Mouse (Mus musculus): Measurements from ENCODE around the gene Zfp871. TPM values are rescaled to one million over a fixed set of nuclear protein-coding genes. Genes with fewer than 3 reads are reported as not detected.

Gene Zfp871
- 27.0 and 30.8 TPM in 2 replicates for polyA plus RNA-seq (2015; fragmentation: Nextera tagmentation; extraction: Ambion mirVana)

DNA sequence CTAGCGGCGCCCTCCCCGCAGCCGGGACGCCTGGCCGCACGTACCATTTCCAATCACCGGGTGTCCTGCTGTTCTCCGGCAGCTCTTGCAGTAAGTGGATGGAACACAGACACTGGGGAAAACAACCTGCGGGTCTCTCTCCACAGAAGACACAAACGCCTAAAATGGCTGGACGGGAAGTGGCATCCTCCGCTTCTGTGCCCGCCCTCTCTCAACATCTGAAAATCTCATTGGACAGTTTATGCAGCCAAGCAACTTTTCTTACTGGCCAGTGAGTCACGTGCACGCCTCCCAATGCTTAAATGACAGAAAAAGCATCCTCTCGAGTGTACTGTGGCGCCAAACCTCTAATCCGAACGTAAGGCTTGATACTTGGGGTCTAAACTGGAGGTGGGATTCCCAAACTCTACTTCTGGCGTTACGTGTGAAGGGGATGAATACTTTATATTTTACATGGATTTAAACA, at the start of gene Zfp871:
TSS of gene Zfp871 (minus strand) at position 194 of the 466 bp plus-strand sequence.
- no peaks in the 10 kb centered on the region for H3K9me3 ChIP-seq (replicated peaks)
- H3K4me3 ChIP-seq (replicated peaks) = peak within 1 kb of the TSS; percentile 78
- peak within 1 kb of the TSS; percentile 95 for H3K27ac ChIP-seq (replicated peaks)
- peaks cover 17% of the 10 kb centered on the region for H3K36me3 ChIP-seq
- ATAC-seq (ENCODE audit: insufficient number of reproducible peaks, low FRiP score, low TSS enrichment, low read depth) = peak; percentile 97
- peaks cover 22% of the 10 kb centered on the region for H3K4me1 ChIP-seq
- peak within 1 kb of the TSS; percentile 59 for H3K4me2 ChIP-seq (replicated peaks)
- H3K9ac ChIP-seq = peak within 1 kb of the TSS; percentile 95
- no peaks in the 10 kb centered on the region for H3K27me3 ChIP-seq
- under 1% methylated on average over 22 of the region's 22 CpGs for WGBS

DNA sequence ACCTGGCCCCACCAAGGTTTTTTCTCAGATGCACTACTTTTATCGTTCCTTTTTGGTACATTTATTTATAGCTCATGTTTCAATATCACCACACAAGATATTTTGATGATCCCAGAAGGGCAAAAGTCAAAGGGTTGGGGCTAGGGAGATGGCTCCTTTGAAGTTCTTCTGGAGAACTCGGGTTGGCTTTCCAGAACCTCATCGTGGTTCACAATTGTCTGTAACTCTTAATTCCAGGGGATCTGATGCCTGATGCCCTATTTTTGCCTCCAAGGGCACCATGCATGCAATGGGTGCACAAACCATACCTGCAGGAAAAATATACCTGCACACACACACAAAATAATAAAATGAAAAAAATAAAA, 42.3 kb upstream of the Zfp871 start:
- H3K4me3 ChIP-seq (replicated peaks) = peak overlapping the region; percentile 78
- WGBS = 23% methylated on average over 3 of the region's 3 CpGs
- H3K27me3 ChIP-seq = no peaks in the 10 kb centered on the region
- no peak overlapping the region for H3K9ac ChIP-seq
- H3K27ac ChIP-seq (replicated peaks) = no peak overlapping the region
- peaks cover 16% of the 10 kb centered on the region for H3K36me3 ChIP-seq
- peaks cover 5% of the 10 kb centered on the region; the same call in 1 of the 2 replicates for H3K4me1 ChIP-seq
- no peak for ATAC-seq (ENCODE audit: insufficient number of reproducible peaks, low FRiP score, low TSS enrichment, low read depth)
- no peaks in the 10 kb centered on the region for H3K9me3 ChIP-seq (replicated peaks)
- H3K4me2 ChIP-seq (replicated peaks) = peak overlapping the region; percentile 53

DNA sequence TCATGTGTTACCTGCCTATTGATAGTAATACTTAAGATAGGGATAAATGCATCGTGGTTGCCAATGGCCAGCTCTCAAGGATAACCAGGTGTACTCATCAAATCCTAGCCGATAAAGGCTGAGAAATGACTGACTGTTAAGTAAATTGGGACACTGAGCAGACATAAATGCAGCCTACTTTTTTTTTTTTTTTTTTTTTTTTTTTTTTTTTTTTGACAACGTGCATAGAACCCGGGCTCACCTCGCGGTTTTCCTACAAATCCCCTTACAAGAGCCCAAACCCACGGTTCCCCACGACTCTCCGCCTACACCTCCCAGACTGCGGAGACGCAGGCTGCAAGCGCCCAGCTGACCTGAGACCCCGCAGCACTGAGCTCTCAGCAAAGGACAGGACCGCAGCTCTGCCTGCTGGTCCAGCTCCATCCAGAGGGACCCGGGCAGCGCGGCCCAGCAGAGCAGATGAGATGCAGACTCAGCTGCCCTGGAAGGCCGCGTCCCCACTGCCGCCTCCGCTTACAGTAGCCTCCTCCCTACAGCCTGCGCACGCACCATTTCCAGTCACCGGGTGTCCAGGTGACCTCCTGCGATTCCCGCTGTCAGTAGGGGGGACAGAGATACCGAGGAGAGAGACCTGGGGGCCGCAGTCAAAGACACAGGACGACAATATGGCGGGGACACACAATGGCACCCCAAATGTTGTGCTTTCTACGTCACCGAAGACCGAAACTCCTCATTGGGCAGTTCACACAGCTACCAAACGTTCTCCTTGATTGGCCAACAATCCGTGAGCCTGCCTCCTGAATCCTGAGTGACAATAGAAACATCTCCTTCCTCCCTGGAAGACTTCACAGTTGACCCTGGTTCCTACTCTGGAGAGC, 41.7 kb upstream of the Zfp871 start, which contains the start of gene Zfp799:
TSS of gene Zfp799 (minus strand) at position 722 of the 878 bp plus-strand sequence.
- H3K27ac ChIP-seq (replicated peaks) = peak within 1 kb of the TSS; percentile 55; the same call in 1 of the 2 replicates
- H3K9me3 ChIP-seq (replicated peaks) = no peaks in the 10 kb centered on the region
- no peaks in the 10 kb centered on the region for H3K27me3 ChIP-seq
- peak within 1 kb of the TSS; percentile 53 for H3K4me2 ChIP-seq (replicated peaks)
- H3K9ac ChIP-seq = peak within 1 kb of the TSS; percentile 96
- ATAC-seq (ENCODE audit: insufficient number of reproducible peaks, low FRiP score, low TSS enrichment, low read depth) = peak; percentile 96
- H3K4me3 ChIP-seq (replicated peaks) = peak within 1 kb of the TSS; percentile 78
- H3K4me1 ChIP-seq = peaks cover 5% of the 10 kb centered on the region; the same call in 1 of the 2 replicates
- peaks cover 22% of the 10 kb centered on the region for H3K36me3 ChIP-seq
- WGBS = 1% methylated on average over 35 of the region's 35 CpGs

DNA sequence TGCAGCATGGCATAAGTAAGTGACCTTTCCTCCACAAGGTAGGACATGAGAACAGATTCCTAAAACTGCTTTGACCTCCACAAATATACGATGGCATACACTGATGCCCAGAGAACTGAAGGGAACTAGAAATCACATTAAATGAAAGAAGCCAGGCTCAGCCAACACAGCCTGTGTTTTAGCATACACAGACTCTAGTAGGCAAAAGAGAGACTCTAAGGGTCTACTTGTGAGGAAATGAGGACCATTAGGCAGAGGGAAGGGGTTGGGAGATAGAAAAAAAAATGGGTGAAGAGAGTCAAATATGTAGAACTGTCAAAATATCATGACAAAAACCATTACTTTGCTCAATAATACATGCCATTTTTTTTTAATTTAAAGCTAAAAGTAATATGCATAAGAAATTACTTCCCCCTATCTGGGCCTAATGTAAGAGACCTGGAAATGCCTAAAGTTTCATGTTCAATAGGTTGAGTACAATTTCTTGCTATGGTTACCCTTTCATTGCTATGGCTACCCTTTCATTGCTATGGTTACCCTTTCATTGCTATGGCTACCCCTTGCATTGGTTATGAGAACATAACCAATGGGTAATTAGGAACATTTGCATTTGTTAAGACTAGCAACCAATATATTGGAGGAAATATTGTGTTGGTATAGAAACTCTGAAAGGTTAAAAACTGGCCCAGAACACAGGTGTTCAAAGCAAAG, 28.1 kb upstream of the Zfp871 start:
- no peak overlapping the region for H3K4me2 ChIP-seq (replicated peaks)
- H3K9me3 ChIP-seq (replicated peaks) = no peaks in the 10 kb centered on the region
- no peaks in the 10 kb centered on the region for H3K27me3 ChIP-seq
- no peaks in the 10 kb centered on the region for H3K4me1 ChIP-seq
- H3K4me3 ChIP-seq (replicated peaks) = no peak overlapping the region
- H3K36me3 ChIP-seq = peaks cover 36% of the 10 kb centered on the region
- 100% methylated on average over 1 of the region's 1 CpGs for WGBS
- no peak for ATAC-seq (ENCODE audit: insufficient number of reproducible peaks, low FRiP score, low TSS enrichment, low read depth)
- no peak overlapping the region for H3K9ac ChIP-seq
- H3K27ac ChIP-seq (replicated peaks) = no peak overlapping the region

DNA sequence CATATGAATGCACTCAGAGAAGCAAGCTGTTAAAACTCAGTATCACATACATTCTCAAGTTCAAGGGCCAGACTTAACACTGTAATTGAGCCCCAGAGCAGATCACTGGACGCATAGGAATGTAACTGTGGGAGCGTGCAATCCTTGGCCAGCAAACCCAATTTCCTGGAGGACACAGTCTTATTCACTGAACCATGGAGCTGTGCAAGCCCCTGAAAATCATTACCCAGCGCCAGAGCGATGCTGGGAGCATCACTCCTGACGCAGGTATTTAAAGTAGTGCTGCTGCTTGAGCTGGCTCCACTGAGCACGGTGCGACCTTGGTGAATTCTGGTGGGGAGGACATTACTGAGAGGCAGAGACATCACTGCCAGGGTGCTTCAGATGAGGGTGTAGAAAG, 26.0 kb upstream of the Zfp871 start:
- H3K9ac ChIP-seq = no peak overlapping the region
- H3K27me3 ChIP-seq = no peaks in the 10 kb centered on the region
- H3K4me2 ChIP-seq (replicated peaks) = no peak overlapping the region
- H3K27ac ChIP-seq (replicated peaks) = no peak overlapping the region
- peaks cover 4% of the 10 kb centered on the region; the same call in 1 of the 2 replicates for H3K4me1 ChIP-seq
- H3K4me3 ChIP-seq (replicated peaks) = no peak overlapping the region
- no peaks in the 10 kb centered on the region for H3K9me3 ChIP-seq (replicated peaks)
- no peak for ATAC-seq (ENCODE audit: insufficient number of reproducible peaks, low FRiP score, low TSS enrichment, low read depth)
- H3K36me3 ChIP-seq = peaks cover 19% of the 10 kb centered on the region
- 74% methylated on average over 7 of the region's 7 CpGs for WGBS

DNA sequence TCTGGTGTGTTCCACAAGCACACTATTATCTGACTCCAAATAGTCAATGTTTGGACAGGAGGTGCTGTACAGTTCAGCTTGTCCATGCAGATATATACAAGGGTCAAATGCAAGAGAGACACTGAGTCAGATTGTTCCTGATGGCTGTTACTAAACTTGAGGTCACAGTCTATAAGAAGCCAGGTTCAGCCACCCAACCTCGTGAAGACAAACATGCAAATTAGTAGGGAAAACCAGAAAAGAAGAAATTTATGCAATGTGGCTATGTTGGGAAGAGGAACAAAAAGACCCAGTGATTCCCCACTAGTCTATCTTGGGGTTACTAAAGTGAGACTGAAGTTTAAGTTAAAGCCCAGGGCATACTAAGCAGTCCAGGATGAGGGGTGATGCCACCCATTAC, 22.6 kb upstream of the Zfp871 start:
- Histone ChIP-seq H3K9ac (no peak overlapping the region), H3K27me3 (no peaks in the 10 kb centered on the region), H3K27ac (replicated peaks) (no peak overlapping the region), H3K9me3 (replicated peaks) (no peaks in the 10 kb centered on the region), H3K36me3 (peaks cover 4% of the 10 kb centered on the region; the same call in 1 of the 2 replicates), H3K4me1 (peaks cover 9% of the 10 kb centered on the region; the same call in 1 of the 2 replicates), H3K4me2 (replicated peaks) (no peak overlapping the region), H3K4me3 (replicated peaks) (no peak overlapping the region)
- ATAC-seq (ENCODE audit: insufficient number of reproducible peaks, low FRiP score, low TSS enrichment, low read depth) = no peak
- 47% methylated on average over 1 of the region's 1 CpGs for WGBS

DNA sequence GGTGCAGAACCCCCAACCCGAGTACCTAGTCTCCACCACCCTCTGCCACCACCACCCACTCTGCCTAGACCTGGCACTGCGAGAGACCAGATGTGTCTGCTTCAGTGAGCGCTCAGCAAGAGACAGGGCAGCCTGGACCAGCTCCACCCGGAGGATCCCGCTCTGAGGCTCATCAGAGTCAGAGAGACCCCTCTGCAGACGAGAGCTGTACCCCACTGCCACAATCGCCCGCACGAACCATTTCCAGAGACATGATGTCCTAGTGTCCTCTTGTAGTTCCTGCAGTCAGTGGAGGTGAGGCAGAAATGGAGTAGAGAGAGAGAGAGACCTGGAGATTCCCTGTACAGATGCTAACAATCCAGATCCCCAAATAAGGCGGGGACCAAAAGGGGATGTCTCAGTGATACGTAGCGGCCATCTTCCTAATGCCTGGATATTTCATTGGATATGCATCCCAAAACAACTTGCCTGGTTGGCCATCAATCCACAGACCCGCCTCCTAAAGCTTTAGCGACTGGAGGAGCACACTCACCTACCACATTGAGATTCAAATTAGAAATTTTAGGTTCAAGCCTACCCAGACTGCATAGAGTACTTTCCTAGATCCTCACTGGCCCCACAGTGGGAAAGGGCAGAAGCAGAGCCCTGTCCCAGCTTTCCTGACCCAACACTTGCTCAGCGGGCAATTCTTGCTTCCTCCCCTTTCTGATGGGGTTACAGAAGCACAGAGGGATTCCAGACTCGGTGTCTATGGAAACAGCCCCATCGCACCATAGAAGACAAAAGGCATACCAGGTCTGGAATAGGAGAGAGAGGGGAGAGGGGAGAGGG, 21.7 kb upstream of the Zfp871 start, which contains the start of gene Zfp811:
TSS of gene Zfp811 (minus strand) at position 388 of the 831 bp plus-strand sequence.
- H3K36me3 ChIP-seq = peaks cover under 1% of the 10 kb centered on the region; the same call in 1 of the 2 replicates
- no peaks in the 10 kb centered on the region for H3K9me3 ChIP-seq (replicated peaks)
- H3K4me1 ChIP-seq = peaks cover 9% of the 10 kb centered on the region; the same call in 1 of the 2 replicates
- H3K4me2 ChIP-seq (replicated peaks) = peak within 1 kb of the TSS; percentile 69
- WGBS = 2% methylated on average over 17 of the region's 17 CpGs
- ATAC-seq (ENCODE audit: insufficient number of reproducible peaks, low FRiP score, low TSS enrichment, low read depth) = peak; percentile 88
- H3K9ac ChIP-seq = peak within 1 kb of the TSS; percentile 33
- H3K27me3 ChIP-seq = no peaks in the 10 kb centered on the region
- peak within 1 kb of the TSS; percentile 55 for H3K4me3 ChIP-seq (replicated peaks)
- H3K27ac ChIP-seq (replicated peaks) = peak within 1 kb of the TSS; percentile 51

DNA sequence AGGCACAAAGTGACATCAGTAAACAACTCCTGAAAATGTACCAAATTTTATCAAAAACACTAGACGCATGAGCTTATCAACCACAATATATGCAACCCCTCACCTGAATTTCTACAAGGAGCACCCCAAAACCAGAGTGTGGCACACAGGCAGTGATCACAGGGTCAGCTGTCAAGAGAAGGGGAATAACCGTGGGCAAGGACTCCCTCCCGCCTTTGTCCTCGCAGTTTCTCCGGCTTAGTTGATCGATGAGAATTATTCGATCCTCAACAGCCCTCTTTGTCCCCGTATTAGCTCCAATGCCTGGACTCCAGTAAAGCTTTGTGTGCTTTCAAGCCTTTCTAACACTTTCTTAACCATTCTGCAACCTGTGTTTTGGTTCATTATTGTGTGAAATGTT, 20.8 kb upstream of the Zfp871 start:
- Histone ChIP-seq H3K4me3 (replicated peaks) (peak overlapping the region; percentile 55), H3K4me1 (peaks cover 9% of the 10 kb centered on the region; the same call in 1 of the 2 replicates), H3K9ac (peak overlapping the region; percentile 33; the same call in 1 of the 2 replicates), H3K27me3 (no peaks in the 10 kb centered on the region), H3K36me3 (no peaks in the 10 kb centered on the region), H3K4me2 (replicated peaks) (peak overlapping the region; percentile 69), H3K27ac (replicated peaks) (no peak overlapping the region), H3K9me3 (replicated peaks) (no peaks in the 10 kb centered on the region)
- no peak for ATAC-seq (ENCODE audit: insufficient number of reproducible peaks, low FRiP score, low TSS enrichment, low read depth)
- 6% methylated on average over 8 of the region's 8 CpGs for WGBS

DNA sequence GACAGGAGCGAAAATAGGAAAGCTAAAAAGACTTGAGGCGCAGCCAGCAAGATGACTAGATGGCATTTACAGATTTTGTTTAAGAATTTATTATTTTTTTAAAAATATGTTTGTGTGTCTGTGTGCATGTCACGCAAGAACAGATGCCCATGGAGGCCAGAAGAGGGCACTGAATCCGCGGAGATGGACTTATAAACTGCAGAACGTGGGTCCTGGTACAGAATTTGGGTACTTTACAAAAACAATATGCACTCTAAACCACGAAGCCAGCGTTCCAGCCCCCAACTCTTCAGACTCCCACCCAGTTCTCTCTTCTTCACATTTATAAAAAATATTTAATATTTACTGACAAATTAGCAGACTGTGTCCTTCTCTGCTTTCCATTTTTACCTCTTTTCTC, 1.2 kb upstream of the Zfp871 start:
- H3K4me2 ChIP-seq (replicated peaks) = no peak overlapping the region
- H3K9me3 ChIP-seq (replicated peaks) = no peaks in the 10 kb centered on the region
- 75% methylated on average over 8 of the region's 8 CpGs for WGBS
- peaks cover 6% of the 10 kb centered on the region for H3K36me3 ChIP-seq
- H3K9ac ChIP-seq = no peak overlapping the region
- no peak overlapping the region for H3K27ac ChIP-seq (replicated peaks)
- H3K4me3 ChIP-seq (replicated peaks) = no peak overlapping the region
- peaks cover 22% of the 10 kb centered on the region for H3K4me1 ChIP-seq
- no peaks in the 10 kb centered on the region for H3K27me3 ChIP-seq
- ATAC-seq (ENCODE audit: insufficient number of reproducible peaks, low FRiP score, low TSS enrichment, low read depth) = no peak

DNA sequence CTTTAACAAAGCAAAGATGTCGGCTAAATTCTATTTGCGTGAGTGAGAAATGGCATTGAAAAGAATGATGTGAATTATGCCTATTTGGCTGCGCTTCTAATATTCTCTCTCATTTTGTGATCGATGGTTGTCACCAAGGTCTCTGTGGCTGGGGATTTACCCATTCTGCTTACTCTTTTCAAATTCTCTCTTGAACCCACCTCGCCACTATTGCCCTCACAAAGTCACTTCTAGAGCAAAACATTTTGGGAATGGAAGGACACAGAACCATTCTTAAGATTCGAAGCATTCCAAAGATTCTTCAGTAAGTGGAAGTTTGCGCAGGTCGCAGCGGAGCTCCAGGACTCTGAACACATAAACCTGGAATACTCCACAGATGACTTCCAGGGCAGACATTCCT, 489 bp upstream of the Zfp871 start:
- Histone ChIP-seq H3K4me2 (replicated peaks) (peak overlapping the region; percentile 59), H3K4me1 (peaks cover 22% of the 10 kb centered on the region), H3K27ac (replicated peaks) (peak overlapping the region; percentile 95; the same call in 1 of the 2 replicates), H3K9ac (0 out of 2 replicates have a peak overlapping the region, but pooled peaks have one; percentile 4), H3K36me3 (peaks cover 12% of the 10 kb centered on the region), H3K4me3 (replicated peaks) (peak overlapping the region; percentile 78), H3K27me3 (no peaks in the 10 kb centered on the region), H3K9me3 (replicated peaks) (no peaks in the 10 kb centered on the region)
- 5% methylated on average over 9 of the region's 9 CpGs for WGBS
- ATAC-seq (ENCODE audit: insufficient number of reproducible peaks, low FRiP score, low TSS enrichment, low read depth) = no peak

Data from embryonic facial prominence, embryonic 15.5 days (tissue).